Comparison of ENCODE assay signal across 20 mouse cellular contexts in genomic region chr19:29675562-29676078, GRCm38 (mm10). TPM values are rescaled to one million over a fixed set of nuclear protein-coding genes. Genes with fewer than 3 reads are reported as not detected.
DNase-seq lines count a peak whose midpoint lies in the region; ATAC-seq and TF ChIP-seq lines count a peak whose summit lies in the region.
"Had no signal": no experiment of that assay in that cellular context is flagged by ENCODE, and none has a peak within 500 bp of the region (broad histone marks: within the 10 kb centered on the region; RNA-seq: fewer than 3 reads in every experiment).

No protein-coding gene starts in this region.

- TF ChIP-seq CTCF in E14TG2a.4 (conservative IDR thresholded peaks at IDR 0.05; ENCODE audit: low read length): no peak

- no peaks in the 10 kb centered on the region for H3K27me3 ChIP-seq in kidney, embryonic 14.5 days (ENCODE audit: control insufficient read depth, insufficient read depth, low read length)
- H3K27me3 ChIP-seq in E14TG2a.4 (ENCODE audit: insufficient read depth, low read length): no peaks in the 10 kb centered on the region
- H3K27me3 ChIP-seq: hindbrain, embryonic 13.5 days; limb, embryonic 13.5 days; midbrain, embryonic 12.5 days had no signal

- H3K9me3 ChIP-seq in kidney, embryonic 14.5 days (ENCODE audit: control insufficient read depth, low read length): no peaks in the 10 kb centered on the region
- no peaks in the 10 kb centered on the region for H3K9me3 ChIP-seq in E14TG2a.4 (ENCODE audit: low read length)
- H3K9me3 ChIP-seq: heart, embryonic 13.5 days; hindbrain, embryonic 13.5 days; limb, embryonic 13.5 days; midbrain, embryonic 12.5 days had no signal

- no peaks in the 10 kb centered on the region for H3K4me1 ChIP-seq in kidney, embryonic 14.5 days (ENCODE audit: control insufficient read depth, insufficient read depth, low read length)
- peaks cover 58% of the 10 kb centered on the region for H3K4me1 ChIP-seq in E14TG2a.4 (replicated peaks; ENCODE audit: low read depth, low read length)
- H3K4me1 ChIP-seq: hindbrain, embryonic 13.5 days; limb, embryonic 13.5 days; midbrain, embryonic 12.5 days had no signal

- H3K9ac ChIP-seq in kidney, embryonic 14.5 days (ENCODE audit: low read depth, low read length): no peak overlapping the region
- H3K9ac ChIP-seq: heart, embryonic 13.5 days; hindbrain, embryonic 13.5 days; limb, embryonic 13.5 days; midbrain, embryonic 12.5 days had no signal

- intact Hi-C loops in heart, postnatal 10 days (cut with DNase I): no loop called here

- ATAC-seq in kidney, embryonic 14.5 days (ENCODE audit: low FRiP score, low TSS enrichment): peak; percentile 28; the same call in 1 of the 2 replicates
- peak; percentile 78 for ATAC-seq in common myeloid progenitor, adult 5-6 weeks (replicated peaks; ENCODE audit: low read depth, poor library complexity, severe bottlenecking)
- ATAC-seq in megakaryocyte, adult 5-6 weeks (ENCODE audit: poor library complexity, severe bottlenecking): peak; percentile 88
- ATAC-seq in CD4-positive, CD25-positive, alpha-beta regulatory T cell, adult 4 months: no peak
- ATAC-seq: activated CD4-positive, CD25-positive, alpha-beta regulatory T cell, adult 4 months had no signal

- WGBS in kidney, embryonic 14.5 days: 21% methylated on average over 9 of the region's 9 CpGs

- H3K27ac ChIP-seq in kidney, embryonic 14.5 days (ENCODE audit: low read depth, low read length): 0 out of 2 replicates have a peak overlapping the region, but pooled peaks have one; percentile 4
- H3K27ac ChIP-seq: heart, embryonic 13.5 days; hindbrain, embryonic 13.5 days; left cerebral cortex, adult 2 months; limb, embryonic 13.5 days; midbrain, embryonic 12.5 days had no signal

- no peaks in the 10 kb centered on the region for H3K36me3 ChIP-seq in kidney, embryonic 14.5 days (ENCODE audit: control insufficient read depth, insufficient read depth, low read length)
- H3K36me3 ChIP-seq in E14TG2a.4 (ENCODE audit: insufficient read depth, low read length): no peaks in the 10 kb centered on the region
- H3K36me3 ChIP-seq: heart, embryonic 13.5 days; hindbrain, embryonic 13.5 days; limb, embryonic 13.5 days; midbrain, embryonic 12.5 days had no signal

- no peak overlapping the region for H3K4me3 ChIP-seq in kidney, embryonic 14.5 days (ENCODE audit: low read length)
- H3K4me3 ChIP-seq in E14TG2a.4 (replicated peaks; ENCODE audit: low read length): 0 out of 2 replicates have a peak overlapping the region, but pooled peaks have one; percentile 4
- H3K4me3 ChIP-seq: heart, embryonic 13.5 days; hindbrain, embryonic 13.5 days; left cerebral cortex, adult 2 months; limb, embryonic 13.5 days; midbrain, embryonic 12.5 days had no signal

- H3K4me2 ChIP-seq in kidney, embryonic 14.5 days (replicated peaks; ENCODE audit: low read depth, low read length): no peak overlapping the region
- H3K4me2 ChIP-seq: heart, embryonic 13.5 days; hindbrain, embryonic 13.5 days; limb, embryonic 13.5 days; midbrain, embryonic 12.5 days had no signal

- DNase-seq in kidney, postnatal 14 days: no peak
- DNase-seq in thymus, adult 18-20 months: no peak
- DNase-seq in heart, postnatal 10 days: no peak
- DNase-seq: cerebellum, adult 11-12 months; gastrocnemius, postnatal 14 days; right cerebral cortex, postnatal 14 days; thymus, postnatal 25 days had no signal

RNA-seq across cellular contexts. Expression of gene Mlana, which starts 22.0 kb away (rescaled TPM):
- polyA plus RNA-seq in kidney, embryonic 14.5 days (2014; fragmentation: Nextera tagmentation; extraction: Ambion mirVana): not detected in 2 replicates
- not detected in 2 replicates for total RNA-seq in common myeloid progenitor, adult 5-6 weeks (2017)
- total RNA-seq in megakaryocyte, adult 5-6 weeks (2015): not detected in 2 replicates
- not detected in 2 replicates for total RNA-seq in megakaryocyte, adult 5-6 weeks (2017)
- total RNA-seq in heart, postnatal 10 days (2021): 1 to 10 TPM; 2.2 to 4.0 TPM
- not detected for polyA plus RNA-seq in CD4-positive, CD25-positive, alpha-beta regulatory T cell, adult 4 months (2017; shearing (Covaris generic))
- total RNA-seq: adrenal gland, postnatal 4 days; gastrocnemius, postnatal 14 days had no signal
- polyA plus RNA-seq: activated CD4-positive, CD25-positive, alpha-beta regulatory T cell, adult 4 months; hindbrain, embryonic 13.5 days; lung, embryonic 16.5 days; midbrain, embryonic 12.5 days had no signal

RNA-seq across cellular contexts. Expression of gene Ermp1, which starts 27.4 kb away (rescaled TPM):
- polyA plus RNA-seq in kidney, embryonic 14.5 days (2014; fragmentation: Nextera tagmentation; extraction: Ambion mirVana): 10.7 and 21.0 TPM in 2 replicates
- 41.8 and 45.8 TPM in 2 replicates for total RNA-seq in common myeloid progenitor, adult 5-6 weeks (2017)
- 17.5 and 18.6 TPM in 2 replicates for total RNA-seq in megakaryocyte, adult 5-6 weeks (2015)
- 24.0 and 25.9 TPM in 2 replicates for total RNA-seq in megakaryocyte, adult 5-6 weeks (2017)
- 10 to 100 TPM in 1 of 2 experiments, 1 to 10 TPM in 1; 9.9 to 11.1 TPM for total RNA-seq in heart, postnatal 10 days (2021)
- 10 to 100 TPM; 11.8 to 15.7 TPM for polyA plus RNA-seq in CD4-positive, CD25-positive, alpha-beta regulatory T cell, adult 4 months (2017; shearing (Covaris generic))
